Mouse (Mus musculus): ENCODE data around the gene Fggy. TPM values are rescaled to one million over a fixed set of nuclear protein-coding genes. Genes with fewer than 3 reads are reported as not detected.

Gene Fggy
- polyA plus RNA-seq, 1 experiment from 2014 or later = 11.1 TPM

DNA sequence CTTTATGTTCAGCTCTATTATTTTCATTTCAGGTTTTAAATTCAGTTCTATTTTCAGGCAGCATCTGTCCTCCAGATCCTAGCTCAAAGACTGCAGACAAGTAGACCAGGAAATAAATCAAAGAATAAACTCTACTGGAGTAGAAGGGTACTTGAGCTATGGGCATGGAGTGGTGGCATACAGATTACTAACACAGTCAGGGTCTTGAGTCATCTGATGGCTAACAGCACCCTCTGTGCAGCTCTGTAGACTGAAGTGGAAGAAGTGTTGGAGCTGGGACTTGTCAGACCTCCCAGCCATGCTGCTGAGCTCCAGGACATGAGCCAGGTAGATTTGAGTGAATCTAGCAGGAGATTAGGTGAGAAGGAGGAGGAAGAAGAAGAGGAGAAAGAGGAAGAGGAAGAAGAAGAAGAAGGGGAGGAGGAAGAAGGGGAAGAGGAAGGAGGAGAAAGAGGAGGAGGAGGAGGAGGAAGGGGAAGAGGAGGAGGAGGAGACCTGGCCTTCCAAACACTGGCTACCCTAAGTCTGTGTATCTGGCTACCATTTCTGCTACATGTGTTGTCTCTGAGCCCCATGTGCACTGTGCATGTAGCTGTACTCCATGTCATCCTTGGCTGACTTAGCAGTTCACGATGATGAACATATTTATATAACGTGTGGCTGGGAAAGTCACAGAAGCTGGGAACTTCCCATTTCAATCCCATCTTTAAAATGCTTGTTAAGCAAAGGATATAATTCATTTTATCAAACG lies 91.7 kb downstream of the Fggy start:
- ATAC-seq (ENCODE audit: low FRiP score) = no peak
- Histone ChIP-seq H3K4me1 (replicated peaks; ENCODE audit: control insufficient read depth, insufficient read depth, low read length) (peaks cover 5% of the 10 kb centered on the region; the same call in 1 of the 2 replicates), H3K27ac (ENCODE audit: low read depth, low read length) (no peak overlapping the region), H3K9ac (ENCODE audit: low read depth, low read length) (no peak overlapping the region), H3K27me3 (ENCODE audit: control insufficient read depth, insufficient read depth, low read length) (no peaks in the 10 kb centered on the region), H3K4me2 (replicated peaks; ENCODE audit: low read depth, low read length) (no peak overlapping the region), H3K9me3 (ENCODE audit: control insufficient read depth, low read length) (no peaks in the 10 kb centered on the region), H3K36me3 (ENCODE audit: control insufficient read depth, insufficient read depth, low read length) (no peaks in the 10 kb centered on the region), H3K4me3 (ENCODE audit: low read depth, low read length) (no peak overlapping the region)
- 90% methylated on average over 3 of the region's 3 CpGs for WGBS
- no peak for DNase-seq (ENCODE audit: low spot score)

DNA sequence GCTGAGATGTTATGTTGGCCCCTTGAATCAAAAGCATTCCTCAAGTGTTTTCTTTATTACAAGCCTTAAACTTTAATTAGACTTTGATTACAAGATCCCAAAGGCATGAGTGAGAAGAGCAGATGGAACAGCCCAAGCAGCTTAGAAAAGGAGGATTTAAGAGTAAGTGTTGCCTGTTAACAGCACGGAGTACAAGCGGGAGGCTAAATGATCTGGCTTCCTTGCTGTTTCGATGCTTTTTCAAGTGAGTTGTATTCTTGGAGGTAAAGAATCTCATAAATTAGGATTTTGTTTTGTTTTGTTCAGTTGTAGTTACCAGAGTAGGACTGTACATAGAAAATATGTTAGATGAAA lies 92.2 kb downstream of the Fggy start:
- Histone ChIP-seq H3K4me1 (replicated peaks; ENCODE audit: control insufficient read depth, insufficient read depth, low read length) (peaks cover 5% of the 10 kb centered on the region; the same call in 1 of the 2 replicates), H3K4me3 (ENCODE audit: low read depth, low read length) (no peak overlapping the region), H3K36me3 (ENCODE audit: control insufficient read depth, insufficient read depth, low read length) (no peaks in the 10 kb centered on the region), H3K9me3 (ENCODE audit: control insufficient read depth, low read length) (no peaks in the 10 kb centered on the region), H3K9ac (ENCODE audit: low read depth, low read length) (no peak overlapping the region), H3K27ac (ENCODE audit: low read depth, low read length) (no peak overlapping the region), H3K4me2 (replicated peaks; ENCODE audit: low read depth, low read length) (no peak overlapping the region), H3K27me3 (ENCODE audit: control insufficient read depth, insufficient read depth, low read length) (no peaks in the 10 kb centered on the region)
- DNase-seq (ENCODE audit: low spot score) = no peak
- 98% methylated on average over 3 of the region's 3 CpGs for WGBS
- ATAC-seq (ENCODE audit: low FRiP score) = no peak

DNA sequence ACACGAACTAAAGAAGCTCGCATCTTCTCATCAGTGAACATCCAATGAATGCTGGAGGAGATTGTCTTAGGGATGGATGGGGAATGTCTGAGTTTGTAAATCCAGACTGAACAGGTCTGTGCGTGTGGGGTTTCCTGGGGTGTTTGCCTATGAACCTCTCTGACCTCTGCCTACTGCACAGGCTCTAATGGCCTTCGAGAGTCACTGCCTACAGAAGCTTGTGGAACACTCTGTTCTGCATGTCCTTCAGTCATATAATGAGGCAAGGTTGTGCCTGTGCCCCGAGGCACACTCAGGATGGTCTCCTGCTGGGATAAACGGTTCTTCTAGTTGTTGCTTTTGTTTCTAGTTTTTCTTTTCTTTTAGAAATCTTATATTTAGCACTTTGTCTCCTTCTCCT lies 92.7 kb downstream of the Fggy start:
- no peak for ATAC-seq (ENCODE audit: low FRiP score)
- Histone ChIP-seq H3K36me3 (ENCODE audit: control insufficient read depth, insufficient read depth, low read length) (no peaks in the 10 kb centered on the region), H3K9ac (ENCODE audit: low read depth, low read length) (no peak overlapping the region), H3K9me3 (ENCODE audit: control insufficient read depth, low read length) (no peaks in the 10 kb centered on the region), H3K4me2 (replicated peaks; ENCODE audit: low read depth, low read length) (no peak overlapping the region), H3K4me1 (replicated peaks; ENCODE audit: control insufficient read depth, insufficient read depth, low read length) (peaks cover 5% of the 10 kb centered on the region; the same call in 1 of the 2 replicates), H3K4me3 (ENCODE audit: low read depth, low read length) (no peak overlapping the region), H3K27ac (ENCODE audit: low read depth, low read length) (no peak overlapping the region), H3K27me3 (ENCODE audit: control insufficient read depth, insufficient read depth, low read length) (no peaks in the 10 kb centered on the region)
- DNase-seq (ENCODE audit: low spot score) = no peak
- WGBS = 66% methylated on average over 6 of the region's 6 CpGs

DNA sequence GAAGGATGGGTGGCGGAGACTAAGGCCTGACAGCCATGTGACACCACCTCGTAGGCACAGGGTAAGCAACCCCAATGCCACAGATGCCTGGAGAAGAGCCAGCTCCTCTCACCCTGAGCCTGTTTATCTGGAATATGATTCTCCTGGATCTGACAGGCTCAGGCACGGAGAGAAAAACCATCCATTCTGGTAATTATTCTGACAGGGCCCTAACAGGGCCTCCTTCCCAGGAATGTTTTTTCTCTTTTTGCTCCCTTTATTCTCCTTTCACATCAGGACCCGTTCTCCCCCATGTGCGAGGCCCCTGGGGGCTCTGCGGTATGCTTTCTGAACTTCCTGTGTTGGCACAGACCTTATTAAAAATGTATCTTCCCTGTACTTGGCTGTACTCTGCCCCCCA lies 94.7 kb downstream of the Fggy start:
- no peak overlapping the region for H3K27ac ChIP-seq (ENCODE audit: low read depth, low read length)
- whole genome bisulfite sequencing = 45% methylated on average over 6 of the region's 6 CpGs
- H3K4me2 ChIP-seq (replicated peaks; ENCODE audit: low read depth, low read length) = no peak overlapping the region
- no peak for DNase-seq (ENCODE audit: low spot score)
- H3K27me3 ChIP-seq (ENCODE audit: control insufficient read depth, insufficient read depth, low read length) = no peaks in the 10 kb centered on the region
- no peaks in the 10 kb centered on the region for H3K9me3 ChIP-seq (ENCODE audit: control insufficient read depth, low read length)
- H3K36me3 ChIP-seq (ENCODE audit: control insufficient read depth, insufficient read depth, low read length) = no peaks in the 10 kb centered on the region
- no peak overlapping the region for H3K9ac ChIP-seq (ENCODE audit: low read depth, low read length)
- no peak for ATAC-seq (ENCODE audit: low FRiP score)
- no peak overlapping the region for H3K4me3 ChIP-seq (ENCODE audit: low read depth, low read length)
- H3K4me1 ChIP-seq (replicated peaks; ENCODE audit: control insufficient read depth, insufficient read depth, low read length) = peaks cover 5% of the 10 kb centered on the region; the same call in 1 of the 2 replicates

DNA sequence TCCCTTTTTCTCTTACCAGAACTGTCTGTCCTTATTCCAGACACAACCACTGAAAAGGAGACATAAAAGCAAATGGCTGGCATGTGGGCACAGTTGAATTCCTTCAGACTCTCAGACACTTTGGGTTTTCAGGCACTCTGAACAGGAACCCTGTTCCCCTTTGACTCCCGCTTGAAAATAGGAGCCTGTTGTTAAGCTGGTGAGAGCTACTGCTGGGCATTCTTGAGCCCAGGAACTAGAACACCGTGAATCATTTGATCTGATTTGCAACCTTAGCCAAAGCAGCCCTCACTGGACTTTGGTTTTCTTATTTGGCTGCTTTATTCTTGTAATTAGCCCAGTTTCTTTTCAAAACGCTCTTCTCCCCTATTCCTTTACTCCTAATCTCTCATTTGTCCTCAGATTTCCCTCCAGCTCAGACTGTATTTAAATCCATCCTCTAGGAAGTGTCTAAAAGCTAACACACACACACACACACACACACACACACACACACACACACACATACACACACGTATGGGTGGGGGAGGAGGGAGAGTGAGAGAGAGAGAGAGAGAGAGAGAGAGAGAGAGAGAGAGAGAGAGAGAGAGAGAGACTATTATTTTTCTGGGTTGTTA lies 96.1 kb downstream of the Fggy start:
- no peak overlapping the region for H3K4me2 ChIP-seq (replicated peaks; ENCODE audit: low read depth, low read length)
- no peak overlapping the region for H3K9ac ChIP-seq (ENCODE audit: low read depth, low read length)
- no peak overlapping the region for H3K27ac ChIP-seq (ENCODE audit: low read depth, low read length)
- no peaks in the 10 kb centered on the region for H3K9me3 ChIP-seq (ENCODE audit: control insufficient read depth, low read length)
- no peak overlapping the region for H3K4me3 ChIP-seq (ENCODE audit: low read depth, low read length)
- no peak for DNase-seq (ENCODE audit: low spot score)
- no peak for ATAC-seq (ENCODE audit: low FRiP score)
- peaks cover 5% of the 10 kb centered on the region; the same call in 1 of the 2 replicates for H3K4me1 ChIP-seq (replicated peaks; ENCODE audit: control insufficient read depth, insufficient read depth, low read length)
- WGBS = 60% methylated on average over 3 of the region's 4 CpGs
- H3K27me3 ChIP-seq (ENCODE audit: control insufficient read depth, insufficient read depth, low read length) = no peaks in the 10 kb centered on the region
- H3K36me3 ChIP-seq (ENCODE audit: control insufficient read depth, insufficient read depth, low read length) = no peaks in the 10 kb centered on the region

DNA sequence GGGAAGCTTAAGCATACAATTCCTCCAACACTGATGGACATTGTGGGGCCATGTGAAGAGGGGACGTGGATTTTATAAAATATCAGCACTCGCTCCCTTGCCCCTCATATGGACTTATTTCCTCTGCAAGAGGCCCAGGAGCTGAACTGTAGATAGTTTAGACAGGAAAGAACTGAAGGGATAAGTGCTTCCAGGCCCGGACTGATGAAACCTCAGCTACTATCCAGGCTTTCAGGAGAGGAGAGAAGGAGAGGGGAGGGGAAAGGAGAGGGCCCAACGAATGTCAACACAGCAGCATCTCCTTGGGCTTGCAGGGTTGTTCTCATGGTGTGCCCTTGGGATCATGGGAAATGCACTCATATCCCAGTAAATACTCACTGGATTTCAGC lies 96.6 kb downstream of the Fggy start:
- no peak overlapping the region for H3K4me2 ChIP-seq (replicated peaks; ENCODE audit: low read depth, low read length)
- H3K27ac ChIP-seq (ENCODE audit: low read depth, low read length) = no peak overlapping the region
- H3K9ac ChIP-seq (ENCODE audit: low read depth, low read length) = no peak overlapping the region
- H3K4me1 ChIP-seq (replicated peaks; ENCODE audit: control insufficient read depth, insufficient read depth, low read length) = peaks cover 5% of the 10 kb centered on the region; the same call in 1 of the 2 replicates
- WGBS = 64% methylated on average over 4 of the region's 4 CpGs
- H3K4me3 ChIP-seq (ENCODE audit: low read depth, low read length) = no peak overlapping the region
- H3K36me3 ChIP-seq (ENCODE audit: control insufficient read depth, insufficient read depth, low read length) = no peaks in the 10 kb centered on the region
- H3K9me3 ChIP-seq (ENCODE audit: control insufficient read depth, low read length) = no peaks in the 10 kb centered on the region
- no peaks in the 10 kb centered on the region for H3K27me3 ChIP-seq (ENCODE audit: control insufficient read depth, insufficient read depth, low read length)
- no peak for DNase-seq (ENCODE audit: low spot score)
- no peak for ATAC-seq (ENCODE audit: low FRiP score)

DNA sequence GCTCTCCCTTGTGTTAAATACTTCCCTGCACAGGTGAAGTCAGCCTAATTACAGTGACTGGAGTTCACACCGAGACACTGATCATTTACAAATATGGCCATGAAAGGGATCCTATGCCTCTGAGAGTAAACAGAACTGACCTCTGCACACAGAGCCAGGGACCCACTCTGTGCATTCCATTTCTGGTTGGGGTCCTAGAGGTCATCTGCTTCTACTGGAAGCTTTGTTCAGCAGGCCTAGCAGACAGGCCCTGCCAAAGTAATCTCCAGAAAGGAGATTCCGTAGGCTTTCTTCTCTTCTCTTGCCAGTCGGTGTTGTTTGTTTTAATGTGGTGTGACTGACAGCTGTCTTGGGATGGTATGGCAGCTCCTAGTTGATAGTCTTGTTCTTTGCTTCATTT lies 101.7 kb downstream of the Fggy start:
- no peak overlapping the region for H3K4me3 ChIP-seq (ENCODE audit: low read depth, low read length)
- no peak overlapping the region for H3K9ac ChIP-seq (ENCODE audit: low read depth, low read length)
- no peak overlapping the region for H3K4me2 ChIP-seq (replicated peaks; ENCODE audit: low read depth, low read length)
- 15% methylated on average over 3 of the region's 3 CpGs for WGBS
- H3K9me3 ChIP-seq (ENCODE audit: control insufficient read depth, low read length) = no peaks in the 10 kb centered on the region
- ATAC-seq (ENCODE audit: low FRiP score) = no peak
- no peak overlapping the region for H3K27ac ChIP-seq (ENCODE audit: low read depth, low read length)
- DNase-seq (ENCODE audit: low spot score) = no peak
- no peaks in the 10 kb centered on the region for H3K4me1 ChIP-seq (replicated peaks; ENCODE audit: control insufficient read depth, insufficient read depth, low read length)
- H3K27me3 ChIP-seq (ENCODE audit: control insufficient read depth, insufficient read depth, low read length) = no peaks in the 10 kb centered on the region
- H3K36me3 ChIP-seq (ENCODE audit: control insufficient read depth, insufficient read depth, low read length) = no peaks in the 10 kb centered on the region

DNA sequence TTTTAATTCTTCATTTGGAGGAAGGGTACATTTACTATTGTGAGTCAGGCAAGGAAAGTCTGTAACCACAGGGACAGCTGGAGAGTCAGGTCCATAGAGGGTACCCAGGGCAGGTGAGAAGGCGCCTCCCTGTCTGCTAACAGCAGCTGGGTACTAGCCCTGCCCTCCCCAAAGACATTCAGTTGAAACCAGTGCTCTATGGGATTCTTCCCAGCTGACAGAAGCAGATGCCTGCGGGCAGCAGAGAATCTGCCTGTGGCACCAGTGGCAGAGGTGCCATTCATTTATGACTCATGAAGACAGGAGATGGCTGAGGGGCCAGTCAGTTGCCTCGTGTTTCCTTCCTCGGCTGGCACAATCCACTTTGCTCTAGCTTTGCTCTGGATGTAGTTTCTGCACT lies 106.3 kb downstream of the Fggy start:
- H3K27me3 ChIP-seq (ENCODE audit: control insufficient read depth, insufficient read depth, low read length) = no peaks in the 10 kb centered on the region
- no peaks in the 10 kb centered on the region for H3K36me3 ChIP-seq (ENCODE audit: control insufficient read depth, insufficient read depth, low read length)
- no peak overlapping the region for H3K9ac ChIP-seq (ENCODE audit: low read depth, low read length)
- no peak for ATAC-seq (ENCODE audit: low FRiP score)
- no peaks in the 10 kb centered on the region for H3K9me3 ChIP-seq (ENCODE audit: control insufficient read depth, low read length)
- 89% methylated on average over 4 of the region's 4 CpGs for WGBS
- H3K4me1 ChIP-seq (replicated peaks; ENCODE audit: control insufficient read depth, insufficient read depth, low read length) = no peaks in the 10 kb centered on the region
- no peak overlapping the region for H3K4me3 ChIP-seq (ENCODE audit: low read depth, low read length)
- no peak overlapping the region for H3K27ac ChIP-seq (ENCODE audit: low read depth, low read length)
- DNase-seq (ENCODE audit: low spot score) = no peak
- no peak overlapping the region for H3K4me2 ChIP-seq (replicated peaks; ENCODE audit: low read depth, low read length)

DNA sequence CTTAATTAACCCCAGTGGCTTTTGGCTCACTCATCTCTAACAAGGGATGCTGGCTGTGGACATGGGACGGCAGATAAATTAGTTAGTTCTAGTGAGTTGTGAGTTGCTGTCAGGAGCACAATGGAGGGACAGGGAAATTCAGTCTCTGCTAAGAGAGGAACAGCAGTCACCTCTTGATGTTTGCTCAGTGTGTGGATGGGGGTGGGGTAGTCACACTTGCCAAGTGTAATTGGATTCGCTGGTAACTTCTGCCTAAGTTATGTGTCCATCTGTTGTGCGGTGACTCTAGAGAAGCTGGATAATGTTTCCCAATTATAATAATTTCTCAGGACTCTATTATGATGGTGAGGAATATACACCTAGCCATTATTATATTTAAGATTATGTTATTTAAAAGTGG lies 107.0 kb downstream of the Fggy start:
- no peak overlapping the region for H3K9ac ChIP-seq (ENCODE audit: low read depth, low read length)
- H3K4me1 ChIP-seq (replicated peaks; ENCODE audit: control insufficient read depth, insufficient read depth, low read length) = no peaks in the 10 kb centered on the region
- H3K27me3 ChIP-seq (ENCODE audit: control insufficient read depth, insufficient read depth, low read length) = no peaks in the 10 kb centered on the region
- H3K9me3 ChIP-seq (ENCODE audit: control insufficient read depth, low read length) = no peaks in the 10 kb centered on the region
- no peak overlapping the region for H3K4me3 ChIP-seq (ENCODE audit: low read depth, low read length)
- H3K27ac ChIP-seq (ENCODE audit: low read depth, low read length) = no peak overlapping the region
- no peak overlapping the region for H3K4me2 ChIP-seq (replicated peaks; ENCODE audit: low read depth, low read length)
- H3K36me3 ChIP-seq (ENCODE audit: control insufficient read depth, insufficient read depth, low read length) = no peaks in the 10 kb centered on the region
- DNase-seq (ENCODE audit: low spot score) = no peak
- no peak for ATAC-seq (ENCODE audit: low FRiP score)
- 63% methylated on average over 3 of the region's 3 CpGs for WGBS
